Mouse (Mus musculus) olfactory bulb, adult 2 months (tissue): ENCODE data around the gene Klhdc3. TPM values are rescaled to one million over a fixed set of nuclear protein-coding genes. Genes with fewer than 3 reads are reported as not detected.

Source experiments
- H3K27ac ChIP-seq: fragments of 200-500 bp; 2 replicates; pipeline ENCODE4 v1.5.1; 2012; ENCODE audit warnings: low read depth, low read length; ENCODE audit not compliant: insufficient read depth
- H3K4me1 ChIP-seq: fragments of 200-500 bp; 2 replicates; pipeline ENCODE4 v1.6.1; 2012; ENCODE audit warnings: low read length; ENCODE audit not compliant: control insufficient read depth, insufficient read depth
- H3K4me3 ChIP-seq: fragments of 200-500 bp; 2 replicates; pipeline ENCODE4 v1.5.1; 2012; ENCODE audit warnings: mild to moderate bottlenecking, low read depth, low read length, moderate library complexity; ENCODE audit not compliant: insufficient read depth
- CTCF ChIP-seq: fragments of 200-500 bp; IDR thresholded peaks from 2 replicates; pipeline ENCODE4 v1.5.1; 2012; ENCODE audit warnings: low read depth, mild to moderate bottlenecking, low read length, moderate library complexity; ENCODE audit not compliant: insufficient read depth
- POLR2A ChIP-seq: fragments of 200-500 bp; IDR thresholded peaks from 2 replicates; pipeline ENCODE4 v1.6.1; 2012; ENCODE audit warnings: mild to moderate bottlenecking, low read depth, low read length, moderate library complexity; ENCODE audit not compliant: insufficient read depth
- WGBS: fragments of 180-500 bp; shearing (Covaris S2); methylation state at CpG from one replicate; pipeline ENCODE4 v1.1.7; 2018; 5-methylcytosine and 5-hydroxymethylcytosine counted together
- polyA plus RNA-seq: library from polyadenylated mRNA; stranded (reverse); fragments of >200 nt; gene quantifications from 2 replicates; pipeline ENCODE4 v1.2.4, GENCODE M21; 2012; ENCODE audit warnings: low replicate concordance; ENCODE audit not compliant: missing spikeins, insufficient read depth, insufficient read length

Gene Klhdc3
- polyA plus RNA-seq, 1 experiment: not detected

GRCm38 (mm10) chr17:46721077-46721476 lies 40.4 kb upstream of the Klhdc3 start:
- TF ChIP-seq POLR2A (no peak), CTCF (no peak)
- Histone ChIP-seq H3K4me3 (no peak overlapping the region), H3K27ac (no peak overlapping the region), H3K4me1 (no peaks in the 10 kb centered on the region; the same call in 1 of the 2 replicates)
- 84% methylated on average over 7 of the region's 7 CpGs for WGBS

GRCm38 (mm10) chr17:46714756-46715481 lies 34.2 kb upstream of the Klhdc3 start:
- Histone ChIP-seq H3K4me1 (0 out of 2 replicates have a peak, but pooled peaks cover 3% of the 10 kb centered on the region), H3K4me3 (no peak overlapping the region), H3K27ac (no peak overlapping the region)
- TF ChIP-seq POLR2A (no peak), CTCF (no peak)
- WGBS: 94% methylated on average over 11 of the region's 11 CpGs

- Histone ChIP-seq H3K4me1 (0 out of 2 replicates have a peak, but pooled peaks cover 3% of the 10 kb centered on the region), H3K27ac (no peak overlapping the region), H3K4me3 (no peak overlapping the region)
- no peak for TF ChIP-seq CTCF
- WGBS: 75% methylated on average over 9 of the region's 9 CpGs
Observed at GRCm38 (mm10) chr17:46713849-46714248, 33.1 kb upstream of the Klhdc3 start.

GRCm38 (mm10) chr17:46712442-46712841 lies 31.7 kb upstream of the Klhdc3 start:
- WGBS: 70% methylated on average over 7 of the region's 7 CpGs
- no peak overlapping the region for H3K27ac ChIP-seq

GRCm38 (mm10) chr17:46711612-46712271 lies 31.0 kb upstream of the Klhdc3 start:
- Histone ChIP-seq H3K27ac (no peak overlapping the region), H3K4me1 (0 out of 2 replicates have a peak, but pooled peaks cover 3% of the 10 kb centered on the region), H3K4me3 (peak overlapping the region; percentile 61)
- WGBS: under 1% methylated on average over 75 of the region's 76 CpGs
- TF ChIP-seq POLR2A (no peak), CTCF (no peak)

More at GRCm38 (mm10) chr17:46712442-46712841, 31.7 kb upstream of the Klhdc3 start:
- Histone ChIP-seq H3K4me1 (0 out of 2 replicates have a peak, but pooled peaks cover 3% of the 10 kb centered on the region), H3K4me3 (peak overlapping the region; percentile 61)
- TF ChIP-seq POLR2A (no peak), CTCF (no peak)

- peak within 1 kb of the TSS; percentile 44; the same call in 1 of the 2 replicates for H3K27ac ChIP-seq
- H3K4me1 ChIP-seq: 0 out of 2 replicates have a peak, but pooled peaks cover 3% of the 10 kb centered on the region
- H3K4me3 ChIP-seq: peak within 1 kb of the TSS; percentile 61
- 7% methylated on average over 36 of the region's 36 CpGs for WGBS
- TF ChIP-seq POLR2A: peak; percentile 28; the same call in 1 of the 2 replicates
- no peak for TF ChIP-seq CTCF
Observed at GRCm38 (mm10) chr17:46710959-46711597, 30.4 kb upstream of the Klhdc3 start, which contains the start of gene Pex6. Pex6 (plus strand) TSS chr17:46711463.

GRCm38 (mm10) chr17:46706375-46707089 lies 25.8 kb upstream of the Klhdc3 start:
- WGBS: 91% methylated on average over 14 of the region's 14 CpGs
- no peak for TF ChIP-seq POLR2A
- no peak for TF ChIP-seq CTCF
- H3K27ac ChIP-seq: no peak overlapping the region
- H3K4me1 ChIP-seq: peaks cover 22% of the 10 kb centered on the region
- H3K4me3 ChIP-seq: no peak overlapping the region

GRCm38 (mm10) chr17:46704887-46705835 lies 24.4 kb upstream of the Klhdc3 start, which contains the start of gene Ppp2r5d:
Ppp2r5d (minus strand) TSS chr17:46705111.
- Histone ChIP-seq H3K4me1 (peaks cover 31% of the 10 kb centered on the region), H3K4me3 (peak within 1 kb of the TSS; percentile 93), H3K27ac (peak within 1 kb of the TSS; percentile 70)
- TF ChIP-seq CTCF: no peak
- peak; percentile 93 for TF ChIP-seq POLR2A
- 1% methylated on average over 48 of the region's 48 CpGs for WGBS
